Mouse (Mus musculus) layer of hippocampus, adult 2 months (tissue): ENCODE data around the gene Tha1. TPM values are rescaled to one million over a fixed set of nuclear protein-coding genes. Genes with fewer than 3 reads are reported as not detected.

Experiments used
- DNase-seq, 2 experiments: peaks; one replicate each; pipeline ENCODE4 v3.0.0; 2022; ENCODE audit warnings: low spot score in 2 of 2
- H3K27ac ChIP-seq: fragments of 200-600 bp; 2 replicates; pipeline ENCODE4 v1.8.1; 2022
- H3K4me3 ChIP-seq: fragments of 200-600 bp; 2 replicates; pipeline ENCODE4 v1.8.1; 2022; ENCODE audit warnings: mild to moderate bottlenecking
- CTCF ChIP-seq: fragments of 200-600 bp; conservative IDR thresholded peaks from 2 replicates; pipeline ENCODE4 v1.8.1; 2022; ENCODE audit warnings: antibody characterized with exemption, mild to moderate bottlenecking, moderate library complexity
- total RNA-seq, 2 experiments: library from RNA; stranded (reverse); gene quantifications; 2 replicates each; pipeline ENCODE4 v1.2.3; 2021

Gene Tha1
- total RNA-seq, 2 experiments from 2014 or later: 4.7 to 5.3 TPM

- Histone ChIP-seq H3K27ac (no peak overlapping the region), H3K4me3 (no peak overlapping the region)
- DNase-seq: no peak
- TF ChIP-seq CTCF: no peak
Measured at GRCm38 (mm10) chr11:117891581-117892175, 18.4 kb upstream of the Tha1 start.

- peak; percentile 35 for TF ChIP-seq CTCF
- DNase-seq: no peak
- Histone ChIP-seq H3K27ac (no peak overlapping the region), H3K4me3 (no peak overlapping the region)
Measured at GRCm38 (mm10) chr11:117890519-117891282, 17.4 kb upstream of the Tha1 start.

GRCm38 (mm10) chr11:117889887-117890340 is 16.6 kb upstream of the Tha1 start:
- no peak overlapping the region for H3K27ac ChIP-seq
- no peak for TF ChIP-seq CTCF
- no peak for DNase-seq
- no peak overlapping the region for H3K4me3 ChIP-seq

- Histone ChIP-seq H3K27ac (no peak overlapping the region; the same call in 1 of the 2 replicates), H3K4me3 (peak overlapping the region; percentile 18; the same call in 1 of the 2 replicates)
- no peak for TF ChIP-seq CTCF
- DNase-seq: no peak
Measured at GRCm38 (mm10) chr11:117888853-117889822, 15.9 kb upstream of the Tha1 start.

- Histone ChIP-seq H3K27ac (no peak overlapping the region), H3K4me3 (no peak overlapping the region)
- no peak for TF ChIP-seq CTCF
- DNase-seq: no peak
Measured at GRCm38 (mm10) chr11:117888168-117888852, 15.0 kb upstream of the Tha1 start.

GRCm38 (mm10) chr11:117886000-117886399 is 12.7 kb upstream of the Tha1 start:
- no peak for TF ChIP-seq CTCF
- no peak for DNase-seq
- Histone ChIP-seq H3K4me3 (no peak overlapping the region), H3K27ac (no peak overlapping the region)

GRCm38 (mm10) chr11:117882208-117882607 is 8.9 kb upstream of the Tha1 start:
- no peak overlapping the region for H3K27ac ChIP-seq
- no peak overlapping the region for H3K4me3 ChIP-seq
- DNase-seq: no peak
- TF ChIP-seq CTCF: no peak

GRCm38 (mm10) chr11:117881787-117882186 is 8.5 kb upstream of the Tha1 start:
- no peak for TF ChIP-seq CTCF
- Histone ChIP-seq H3K4me3 (no peak overlapping the region), H3K27ac (no peak overlapping the region)
- no peak for DNase-seq

GRCm38 (mm10) chr11:117880977-117881358 is 7.7 kb upstream of the Tha1 start:
- TF ChIP-seq CTCF: no peak
- Histone ChIP-seq H3K27ac (no peak overlapping the region), H3K4me3 (no peak overlapping the region)
- no peak for DNase-seq

GRCm38 (mm10) chr11:117880336-117880976 is 7.2 kb upstream of the Tha1 start:
- no peak for DNase-seq
- no peak for TF ChIP-seq CTCF
- Histone ChIP-seq H3K4me3 (no peak overlapping the region), H3K27ac (no peak overlapping the region)

GRCm38 (mm10) chr11:117879676-117880075 is 6.4 kb upstream of the Tha1 start:
- Histone ChIP-seq H3K27ac (no peak overlapping the region), H3K4me3 (no peak overlapping the region)
- TF ChIP-seq CTCF: no peak
- DNase-seq: no peak

- DNase-seq: no peak
- Histone ChIP-seq H3K27ac (peak overlapping the region; percentile 70; the same call in 1 of the 2 replicates), H3K4me3 (no peak overlapping the region)
- TF ChIP-seq CTCF: no peak
Measured at GRCm38 (mm10) chr11:117878892-117879291, 5.6 kb upstream of the Tha1 start.
